Mouse (Mus musculus) kidney, adult 11 months (tissue): Measurements from ENCODE around the gene Pex5l.

ENCODE experiments used
- DNase-seq: peaks from one replicate; pipeline ENCODE4 v3.0.0; 2022

The Pex5l gene

DNA sequence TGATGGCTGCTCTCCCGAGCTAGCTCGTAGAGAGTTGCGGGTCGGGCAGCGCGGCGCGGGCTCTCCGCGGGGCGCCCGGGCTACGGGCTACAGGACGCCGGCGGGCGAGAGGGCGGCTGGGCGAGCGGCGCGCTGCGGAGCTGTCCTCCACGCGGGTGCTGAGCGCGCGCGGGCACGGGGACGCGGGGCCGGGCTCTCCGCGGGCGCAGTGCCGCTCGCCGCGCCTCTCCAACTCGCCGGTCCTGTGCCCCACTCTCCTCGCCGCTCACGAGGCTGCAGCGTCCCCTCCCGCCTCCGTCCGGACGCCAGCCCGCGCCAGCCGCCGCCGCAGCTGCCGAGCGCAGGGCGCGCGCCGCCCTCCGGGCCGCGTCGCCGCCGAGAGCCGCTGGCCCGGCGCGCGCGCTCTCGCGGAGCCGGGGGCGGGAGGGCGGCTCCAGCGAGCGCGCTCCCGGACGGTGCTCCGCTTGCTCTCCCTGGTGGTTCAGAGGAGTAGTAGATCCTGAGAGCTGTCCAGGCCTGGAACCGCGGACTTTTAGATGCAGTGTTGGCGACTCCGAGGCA is at the start of gene Pex5l:
Pex5l (minus strand) TSS at position 347 of the 561 bp plus-strand sequence.
- peak; percentile 4 for DNase-seq

- no peak for DNase-seq
Observed at GRCm38 (mm10) chr3:33165186-33165585, 22.1 kb upstream of the Pex5l start.

GRCm38 (mm10) chr3:33163821-33164220 is 20.8 kb upstream of the Pex5l start:
- DNase-seq = no peak

- no peak for DNase-seq
Observed at GRCm38 (mm10) chr3:33143592-33143991, 545 bp upstream of the Pex5l start.

DNA sequence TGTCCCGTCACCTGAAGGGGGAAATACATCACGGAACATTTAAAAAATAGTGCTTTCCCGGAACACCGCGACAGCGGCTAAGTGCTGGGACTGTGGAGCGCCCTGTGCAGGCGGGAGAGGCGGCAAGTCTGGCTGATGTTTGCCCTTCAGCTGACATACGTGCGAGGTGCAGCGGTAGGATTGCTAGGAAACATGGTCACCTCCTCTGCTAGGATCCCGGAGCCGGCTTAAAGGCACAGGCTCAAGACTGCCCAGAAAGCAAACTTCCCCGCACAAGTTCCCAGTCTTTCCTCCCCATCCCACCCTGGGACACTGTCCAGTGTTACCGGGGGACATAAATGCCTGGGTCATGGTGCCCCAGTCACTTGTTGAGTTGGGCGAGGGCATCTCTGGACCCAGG is 649 bp downstream of the Pex5l start:
- peak; percentile 5 for DNase-seq

GRCm38 (mm10) chr3:33129944-33130343 is 13.1 kb downstream of the Pex5l start:
- no peak for DNase-seq

- no peak for DNase-seq
Observed at GRCm38 (mm10) chr3:33124796-33125195, 18.3 kb downstream of the Pex5l start.

DNA sequence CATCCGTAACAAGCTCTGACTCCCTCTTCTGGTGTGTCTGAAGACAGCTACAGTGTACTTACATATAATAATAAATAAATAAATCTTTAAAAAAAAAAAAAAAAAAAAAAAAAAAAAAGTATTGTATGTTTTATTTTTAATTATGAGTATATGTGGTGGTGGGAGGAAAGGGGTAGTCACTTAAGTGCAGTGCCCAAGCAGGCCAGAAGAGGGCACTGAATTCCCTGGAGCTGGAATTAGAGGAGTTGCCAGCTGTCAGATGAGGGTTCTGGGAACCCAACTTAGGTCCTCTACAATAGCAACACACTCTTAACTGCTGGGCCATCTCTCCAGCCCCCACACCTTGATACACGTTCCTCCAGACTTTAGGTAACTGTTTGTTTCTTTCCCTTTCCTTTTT is 37.3 kb downstream of the Pex5l start:
- no peak for DNase-seq

DNA sequence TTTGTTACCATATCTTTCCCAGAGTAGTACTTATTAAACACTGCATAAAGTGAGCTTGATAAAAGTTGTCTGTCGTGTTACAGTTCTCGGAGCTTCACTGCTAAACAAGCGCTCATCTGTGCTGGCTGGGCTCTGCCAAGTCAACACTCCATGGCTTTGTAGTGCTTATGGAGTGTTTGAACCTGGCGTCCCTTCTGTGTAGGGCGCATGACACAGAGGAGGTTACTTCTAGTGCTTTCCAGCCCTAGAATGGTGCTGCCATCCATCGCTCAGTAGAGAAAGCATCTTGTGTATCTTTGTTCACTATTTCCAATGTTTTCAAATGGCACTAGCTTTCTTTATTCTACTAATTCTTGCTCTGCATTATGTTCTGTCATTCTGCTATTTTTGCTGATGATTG is 39.5 kb downstream of the Pex5l start:
- DNase-seq = no peak

DNA sequence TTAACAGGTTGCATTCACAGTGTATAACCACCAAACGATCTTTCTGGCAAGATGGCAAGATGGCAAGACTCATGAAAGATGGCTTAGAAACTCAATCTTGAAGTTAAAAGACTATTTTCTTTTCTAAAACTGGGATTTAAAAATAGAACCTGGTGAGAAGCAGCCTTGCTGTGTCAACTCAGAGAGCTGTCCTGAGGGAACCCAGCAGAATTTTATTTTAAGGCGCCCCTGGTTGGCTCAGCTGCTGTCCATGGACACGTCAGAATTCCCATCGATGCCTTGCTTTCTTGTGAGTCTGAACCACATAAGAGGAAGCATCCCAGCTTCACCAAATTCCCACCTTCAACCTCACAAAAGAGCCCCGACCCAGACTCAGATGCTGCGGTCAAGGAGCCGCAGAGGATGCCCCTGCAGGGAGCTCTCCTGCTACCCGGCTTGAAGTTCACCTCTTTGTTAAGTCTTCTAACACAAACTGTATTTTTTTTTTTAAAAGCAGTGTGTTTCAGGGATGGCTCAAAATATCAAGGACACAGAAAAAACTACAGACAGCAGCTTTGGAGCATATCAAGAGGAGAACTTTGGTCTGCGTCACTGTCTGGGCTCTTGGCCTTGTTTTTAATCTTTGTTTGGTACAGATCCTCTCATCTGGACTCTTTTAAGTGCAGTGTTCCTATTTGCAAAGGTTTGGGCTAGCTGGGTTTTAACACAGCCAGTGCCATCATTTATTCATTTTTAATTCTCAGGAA is 44.3 kb downstream of the Pex5l start:
- no peak for DNase-seq

GRCm38 (mm10) chr3:33093646-33094045 is 49.4 kb downstream of the Pex5l start:
- DNase-seq = peak; percentile 4

DNA sequence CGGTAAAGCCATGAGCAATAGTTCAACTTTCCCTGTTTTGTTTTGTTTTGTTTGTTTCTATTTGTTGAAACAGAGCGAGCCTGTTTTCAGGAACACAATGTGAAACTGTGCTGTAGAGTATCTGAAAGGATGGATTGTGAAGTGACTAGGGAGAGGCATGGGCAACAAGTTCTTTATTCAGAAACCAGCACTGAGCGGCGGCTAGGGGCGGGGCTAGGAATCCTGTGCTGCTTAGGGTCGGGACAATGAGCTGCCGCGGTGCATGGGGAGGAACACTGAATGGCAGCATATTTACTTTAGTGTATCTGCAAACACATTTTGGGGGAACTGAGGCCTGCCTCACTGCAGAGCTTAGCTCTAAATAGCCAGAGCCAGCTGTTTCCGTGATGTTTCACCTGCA is 53.0 kb downstream of the Pex5l start:
- no peak for DNase-seq

GRCm38 (mm10) chr3:33089470-33089869 is 53.6 kb downstream of the Pex5l start:
- DNase-seq = no peak

GRCm38 (mm10) chr3:33088276-33088675 is 54.8 kb downstream of the Pex5l start:
- DNase-seq = no peak

DNA sequence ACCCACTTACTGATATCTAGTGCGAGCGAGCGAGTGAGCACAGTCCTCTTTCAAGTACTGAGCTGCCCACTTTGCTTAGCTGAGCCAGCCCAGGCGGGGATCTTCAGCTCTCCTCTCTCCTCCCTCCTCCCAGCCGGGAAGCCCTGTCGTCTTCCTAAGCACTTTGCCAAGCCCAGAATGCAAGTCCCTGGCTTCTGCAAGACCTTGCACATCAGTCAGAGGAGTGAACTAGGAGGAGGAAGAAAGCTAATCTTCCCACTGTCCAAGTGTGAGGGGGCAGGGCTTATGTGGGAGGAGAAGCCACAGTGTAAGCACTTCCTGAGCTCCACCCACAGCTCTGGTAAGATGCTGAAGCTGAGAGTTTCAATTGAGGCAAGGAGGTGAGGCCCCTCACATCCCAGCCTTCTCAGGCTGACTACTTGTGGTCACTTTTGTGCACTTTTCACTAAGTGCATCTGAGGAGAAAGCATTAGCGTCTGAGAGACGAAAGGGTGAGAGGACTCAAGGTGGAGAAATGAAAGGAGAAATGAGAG is 60.2 kb downstream of the Pex5l start:
- DNase-seq = no peak

GRCm38 (mm10) chr3:33081793-33082192 is 61.3 kb downstream of the Pex5l start:
- DNase-seq = no peak

DNA sequence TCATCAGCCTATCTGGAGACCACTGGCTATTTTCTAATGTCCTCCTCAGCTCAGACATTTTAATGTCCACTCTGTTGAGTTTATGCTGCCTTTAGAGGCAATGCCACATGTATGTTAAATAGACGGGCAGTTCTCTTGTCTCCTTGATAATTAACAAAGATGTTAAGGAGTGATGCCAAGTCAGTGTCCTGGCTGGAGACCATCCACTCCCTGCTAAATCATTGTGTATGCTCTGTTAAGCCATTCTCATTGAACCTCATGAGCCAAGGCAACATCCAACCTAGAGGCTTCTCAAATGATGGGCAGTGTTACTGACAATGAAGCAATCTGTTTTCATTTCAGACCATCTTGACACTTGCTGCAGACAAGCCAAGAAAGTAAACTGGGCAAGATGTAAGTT is 63.4 kb downstream of the Pex5l start:
- DNase-seq = no peak

- DNase-seq = no peak
Observed at GRCm38 (mm10) chr3:33079171-33079570, 63.9 kb downstream of the Pex5l start.

- DNase-seq = no peak
Observed at GRCm38 (mm10) chr3:33075696-33076095, 67.4 kb downstream of the Pex5l start.

GRCm38 (mm10) chr3:33074266-33074981 is 68.6 kb downstream of the Pex5l start:
- DNase-seq = no peak

GRCm38 (mm10) chr3:33073905-33074265 is 69.2 kb downstream of the Pex5l start:
- DNase-seq = no peak

DNA sequence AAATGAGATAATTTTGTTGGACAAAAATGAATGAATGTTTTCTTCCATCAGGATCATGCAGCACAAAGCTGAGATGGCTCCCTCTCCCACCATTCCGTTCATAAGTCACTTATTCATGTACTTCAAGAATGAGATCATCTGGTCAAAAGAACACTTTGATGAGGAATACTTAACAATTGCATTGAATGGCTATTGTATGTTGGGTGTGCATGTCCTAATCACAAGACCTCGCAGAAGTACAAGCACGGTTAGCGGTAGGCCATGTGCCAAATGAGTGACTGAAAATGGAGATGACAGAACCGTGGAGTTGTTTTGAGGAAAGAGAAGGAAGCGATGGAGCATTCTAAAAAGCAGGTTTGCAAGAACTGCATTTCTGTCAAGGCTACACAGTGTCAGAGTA is 72.3 kb downstream of the Pex5l start:
- no peak for DNase-seq

GRCm38 (mm10) chr3:33068146-33068545 is 74.9 kb downstream of the Pex5l start:
- no peak for DNase-seq

DNA sequence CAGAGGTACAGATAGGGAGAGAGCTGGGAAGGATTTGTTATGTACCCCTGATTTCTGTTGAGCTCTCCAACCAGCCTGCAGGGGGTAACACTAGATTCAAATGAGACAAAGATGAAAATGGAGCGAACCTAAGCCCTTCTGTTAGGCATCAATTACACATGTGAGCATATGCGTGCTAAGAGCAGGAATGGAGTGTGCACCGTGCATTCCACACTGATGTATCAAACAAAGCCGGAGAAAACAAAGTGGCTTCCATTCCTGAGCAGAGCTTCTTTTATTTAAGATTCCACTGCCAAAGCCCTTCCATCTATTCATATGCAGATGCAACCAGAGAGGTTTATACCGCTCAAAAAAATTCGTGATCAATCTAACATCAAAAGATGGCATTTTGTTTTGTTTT is 79.5 kb downstream of the Pex5l start:
- DNase-seq = no peak
